Mouse (Mus musculus): ENCODE data around the gene Rhoh. TPM values are rescaled to one million over a fixed set of nuclear protein-coding genes. Genes with fewer than 3 reads are reported as not detected.

Rhoh gene
- 1 to 10 TPM in 1 of 2 experiments, under 1 TPM in 1; 0.57 to 4.5 TPM for total RNA-seq (2021)
- long read RNA-seq, experiment 1, transcript Rhoh-202 (3 exons, 2,265 nt) = major isoform, 5 of 5 reads
- long read RNA-seq, experiment 1, partial matches to known transcripts = 0 of 5 reads
- long read RNA-seq, experiment 1, other reads (novel, unspliced or antisense) = 0 of 5 reads
- long read RNA-seq, experiment 2, partial matches to known transcripts = 0 of 2 reads
- long read RNA-seq, experiment 2, other reads (novel, unspliced or antisense) = 0 of 2 reads

- DNase-seq = no peak
- intact Hi-C loops (cut with DNase I) = no loop called here
Observed at GRCm38 (mm10) chr5:65861154-65861944, at the start of gene Rhoh. Gene Rhoh (plus strand): TSS chr5:65861213.

DNA sequence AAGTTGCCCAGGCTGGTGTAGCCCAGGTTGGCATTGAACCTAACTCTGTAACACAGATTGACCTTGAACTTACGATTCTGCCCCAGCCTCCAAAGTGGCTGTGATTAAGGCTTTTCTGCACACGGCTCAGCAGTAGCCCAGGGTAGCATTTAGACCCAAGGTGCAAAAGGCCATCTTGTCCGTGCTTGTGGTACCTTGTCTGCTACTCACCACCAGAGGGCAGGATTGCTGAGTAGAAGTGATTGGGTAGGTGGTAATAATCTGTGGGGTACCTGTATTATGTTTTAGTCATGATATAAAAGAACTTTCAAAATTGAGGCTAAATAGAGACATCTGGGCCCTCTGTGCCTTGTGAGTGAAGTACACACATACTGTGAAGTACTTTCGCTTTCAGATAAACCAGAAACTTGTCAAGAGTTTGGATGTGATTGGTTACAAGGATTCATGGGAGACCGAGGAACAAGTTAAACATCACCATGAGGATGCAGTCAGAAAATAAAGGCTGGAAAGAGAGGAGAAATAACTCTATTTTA is 37.3 kb upstream of the Rhoh start:
- intact Hi-C loops (cut with DNase I) = loop anchor here (1.0 kb wide), 1 partner anchor 115 kb away; no protein-coding TSS in a partner anchor

GRCm38 (mm10) chr5:65826476-65826875 is 34.5 kb upstream of the Rhoh start:
- no peak for DNase-seq
- intact Hi-C loops (cut with DNase I) = no loop called here

More for the DNA sequence above, 37.3 kb upstream of the Rhoh start:
- DNase-seq = peak; percentile 13 to 52

GRCm38 (mm10) chr5:65827102-65827501 is 33.9 kb upstream of the Rhoh start:
- intact Hi-C loops (cut with DNase I) = no loop called here
- no peak for DNase-seq

- DNase-seq = no peak
- intact Hi-C loops (cut with DNase I) = no loop called here
Observed at GRCm38 (mm10) chr5:65828261-65828660, 32.8 kb upstream of the Rhoh start.

DNA sequence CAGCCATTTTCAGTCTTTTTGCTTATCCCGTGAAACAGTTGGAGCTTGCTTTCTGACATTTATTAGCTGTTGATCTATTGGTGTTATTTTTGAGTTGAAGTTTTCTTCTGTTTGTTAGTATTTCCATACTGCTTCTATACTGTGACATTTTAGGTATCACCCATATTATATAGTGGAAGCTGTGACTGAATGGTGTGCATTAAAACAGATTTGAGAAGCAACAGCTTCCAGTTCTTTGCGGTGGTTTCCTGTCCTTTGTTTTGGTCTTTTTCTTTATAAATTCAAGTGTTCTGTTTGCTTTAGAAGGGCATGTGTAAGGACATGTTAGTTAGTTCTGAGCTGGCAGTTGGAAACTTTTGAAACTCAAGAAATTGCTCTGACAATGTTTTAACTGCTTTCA is 32.0 kb upstream of the Rhoh start:
- intact Hi-C loops (cut with DNase I) = no loop called here

DNA sequence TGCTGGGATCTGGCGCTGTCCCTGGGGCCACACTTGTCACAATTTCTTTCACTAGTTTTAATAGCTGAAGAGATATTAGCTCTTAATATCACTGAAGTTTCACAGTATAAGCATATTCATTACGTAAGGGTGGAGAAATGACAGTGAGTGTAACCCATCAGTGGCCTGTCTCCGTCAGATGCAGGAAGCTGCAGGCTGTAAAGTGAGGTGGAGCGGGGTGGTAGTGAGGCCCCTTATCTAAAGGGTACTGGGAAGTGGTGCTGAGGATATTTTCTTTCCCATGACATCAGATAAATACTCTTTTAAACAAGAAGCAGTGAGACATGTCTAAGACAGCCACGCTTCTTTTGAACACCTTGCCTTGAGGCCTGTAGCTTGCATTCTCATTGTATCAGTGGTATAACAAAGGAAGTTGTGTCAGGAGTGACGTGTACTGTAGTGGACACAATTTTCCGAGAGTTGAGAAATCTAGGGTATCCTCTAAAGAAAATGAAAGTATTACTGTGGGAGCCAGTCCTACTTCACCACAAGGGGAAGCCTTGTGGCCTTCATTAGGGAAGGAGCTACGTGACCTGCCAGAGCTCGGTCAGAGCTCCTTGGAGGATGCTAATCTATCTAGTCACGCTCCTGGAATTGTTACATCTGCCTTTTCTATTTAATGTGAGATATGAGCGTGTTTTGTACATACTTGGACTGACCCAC is 28.9 kb upstream of the Rhoh start:
- DNase-seq = no peak
- intact Hi-C loops (cut with DNase I) = no loop called here

More for the DNA sequence above, 32.0 kb upstream of the Rhoh start:
- DNase-seq = no peak

DNA sequence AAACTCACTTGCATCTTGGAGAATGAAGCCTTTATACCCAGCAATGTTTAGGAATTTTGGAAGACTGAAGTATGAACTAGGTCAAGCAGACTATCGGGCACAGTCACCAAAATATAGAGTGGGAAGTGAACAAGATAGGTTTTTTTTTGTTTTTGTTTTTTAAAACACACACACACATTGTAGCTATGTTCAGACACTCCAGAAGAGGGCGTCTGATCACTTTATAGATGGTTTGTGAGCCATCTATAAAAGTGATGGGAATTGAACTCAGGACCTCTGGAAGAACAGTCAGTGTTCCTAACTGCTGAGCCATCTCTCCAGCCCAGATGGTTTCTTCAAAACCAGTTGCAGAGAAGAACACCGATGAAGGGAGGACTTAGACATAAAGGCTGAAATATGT is 27.9 kb upstream of the Rhoh start:
- intact Hi-C loops (cut with DNase I) = no loop called here
- no peak for DNase-seq

GRCm38 (mm10) chr5:65833766-65834498 is 27.1 kb upstream of the Rhoh start:
- DNase-seq = no peak

DNA sequence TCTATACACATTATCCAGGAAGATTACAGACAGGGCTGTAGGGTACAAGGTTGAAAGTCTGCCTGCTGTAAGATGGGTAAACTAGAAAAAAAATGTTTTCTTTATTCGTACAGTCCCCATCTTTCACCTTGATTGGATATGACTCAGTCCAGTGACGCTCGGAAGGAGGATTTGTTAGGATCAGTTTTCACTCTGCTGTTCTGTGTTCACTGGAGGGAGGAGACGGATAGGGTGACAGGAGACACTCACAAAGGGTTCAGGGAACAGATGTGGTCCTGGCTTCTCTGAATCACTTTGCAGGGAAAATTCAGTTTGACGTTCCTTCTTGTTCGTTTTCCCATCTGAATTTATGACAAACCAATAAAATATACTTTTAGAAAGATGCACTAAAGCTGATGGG is 23.0 kb upstream of the Rhoh start:
- intact Hi-C loops (cut with DNase I) = no loop called here
- no peak for DNase-seq

More at GRCm38 (mm10) chr5:65833766-65834498, 27.1 kb upstream of the Rhoh start:
- intact Hi-C loops (cut with DNase I) = no loop called here

- intact Hi-C loops (cut with DNase I) = no loop called here
- no peak for DNase-seq
Observed at GRCm38 (mm10) chr5:65842947-65843346, 18.1 kb upstream of the Rhoh start.

DNA sequence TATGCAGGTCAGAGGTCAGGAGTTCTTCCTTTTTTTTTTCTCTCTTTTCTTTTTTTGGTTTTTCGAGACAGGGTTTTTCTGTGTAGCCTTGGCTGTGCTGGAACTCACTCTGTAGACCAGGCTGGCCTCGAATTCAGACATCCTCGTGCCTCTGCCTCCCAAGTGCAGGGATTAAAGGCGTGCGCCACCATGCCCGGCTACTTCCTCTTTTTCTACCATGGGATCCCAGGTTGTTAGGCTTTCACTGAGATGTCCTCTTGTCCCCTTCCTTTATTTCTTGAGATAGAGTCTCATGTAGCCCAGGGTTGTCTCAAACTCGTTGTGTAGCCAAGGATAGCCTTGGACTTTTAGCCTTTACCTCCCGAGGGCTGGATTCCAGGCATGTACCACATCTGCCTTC is 14.5 kb upstream of the Rhoh start:
- intact Hi-C loops (cut with DNase I) = no loop called here

GRCm38 (mm10) chr5:65846958-65847357 is 14.1 kb upstream of the Rhoh start:
- intact Hi-C loops (cut with DNase I) = no loop called here
- DNase-seq = no peak

More for the DNA sequence above, 14.5 kb upstream of the Rhoh start:
- no peak for DNase-seq

DNA sequence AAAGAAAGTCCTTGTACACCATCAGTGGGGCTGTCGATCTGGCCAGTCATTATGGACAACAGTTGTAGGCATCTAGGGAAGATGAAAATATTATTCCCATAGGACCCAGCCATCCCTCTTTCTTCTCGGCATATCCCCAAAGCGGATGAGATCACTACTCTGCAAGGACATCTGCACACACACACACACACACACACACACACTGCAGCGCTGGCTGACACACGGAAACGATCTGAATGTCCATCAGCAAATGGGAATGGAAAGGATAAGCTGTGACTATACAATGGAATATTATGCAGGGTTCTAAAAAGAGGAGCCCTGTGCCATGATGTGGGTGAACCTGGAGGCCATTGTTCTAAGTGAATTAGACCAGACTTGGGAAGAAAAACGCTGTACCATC is 13.4 kb upstream of the Rhoh start:
- intact Hi-C loops (cut with DNase I) = no loop called here
- no peak for DNase-seq

- intact Hi-C loops (cut with DNase I) = no loop called here
- DNase-seq = no peak
Observed at GRCm38 (mm10) chr5:65850765-65851164, 10.2 kb upstream of the Rhoh start.

DNA sequence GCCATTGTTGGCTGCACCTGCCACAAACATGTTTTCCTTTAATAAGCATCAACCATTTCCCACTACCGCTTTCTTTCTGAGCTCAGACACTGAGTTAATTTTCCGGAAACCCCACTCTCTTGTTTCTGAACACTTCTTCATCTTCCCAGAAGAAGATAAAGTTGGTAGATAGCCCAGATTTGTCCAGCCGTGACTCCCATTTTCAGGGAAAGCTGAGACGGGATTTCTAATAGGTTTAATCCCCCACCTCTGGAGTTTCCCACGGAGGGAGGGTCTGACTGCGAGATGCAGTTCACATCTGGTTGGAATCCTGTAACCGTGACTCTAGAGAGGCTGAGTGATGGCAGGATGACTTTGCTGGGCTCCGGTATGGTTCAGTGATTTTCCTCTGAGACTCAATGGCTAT is 6.2 kb upstream of the Rhoh start:
- intact Hi-C loops (cut with DNase I) = no loop called here
- no peak for DNase-seq

GRCm38 (mm10) chr5:65855571-65855970 is 5.4 kb upstream of the Rhoh start:
- intact Hi-C loops (cut with DNase I) = no loop called here
- DNase-seq = no peak

DNA sequence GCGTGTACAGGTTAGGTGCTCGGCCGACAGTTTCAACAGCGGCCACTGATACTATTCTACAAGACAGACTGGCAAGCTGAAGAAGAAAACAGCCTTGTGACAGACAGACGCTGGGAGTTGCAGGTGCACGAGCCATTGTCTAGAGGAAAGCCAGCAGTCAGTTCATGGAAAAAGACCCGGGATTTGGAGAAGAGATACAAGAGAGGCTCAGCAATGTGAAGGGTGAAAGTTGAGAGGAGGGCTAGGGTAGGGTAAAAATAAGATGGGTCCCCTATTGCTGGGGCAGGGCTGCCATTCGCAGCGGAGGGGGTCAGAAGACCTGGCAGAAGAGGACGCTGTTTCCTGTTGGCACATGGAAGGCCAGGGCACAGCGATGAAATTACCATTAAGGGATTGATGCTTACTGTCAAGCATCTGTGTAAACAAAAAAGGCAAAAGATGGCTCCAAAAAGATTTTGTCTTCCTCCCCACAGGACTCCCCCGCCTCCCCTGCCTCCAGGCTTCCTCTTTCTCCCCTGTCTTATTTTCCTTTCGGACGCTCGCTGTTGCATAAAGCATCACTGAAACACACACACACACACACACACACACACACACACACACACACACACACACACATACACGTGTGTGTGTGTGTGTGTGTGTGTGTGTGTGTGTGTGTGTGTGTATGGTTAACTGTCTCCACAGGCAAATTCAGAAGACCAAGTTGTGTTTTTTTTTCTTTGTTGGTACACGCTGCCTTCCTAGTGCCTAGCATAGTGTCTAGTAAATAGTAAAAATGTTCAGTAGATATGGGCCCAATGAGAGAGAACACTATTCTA is 4.2 kb upstream of the Rhoh start:
- intact Hi-C loops (cut with DNase I) = no loop called here
- no peak for DNase-seq

GRCm38 (mm10) chr5:65857935-65858334 is 3.1 kb upstream of the Rhoh start:
- intact Hi-C loops (cut with DNase I) = no loop called here
- DNase-seq = no peak

DNA sequence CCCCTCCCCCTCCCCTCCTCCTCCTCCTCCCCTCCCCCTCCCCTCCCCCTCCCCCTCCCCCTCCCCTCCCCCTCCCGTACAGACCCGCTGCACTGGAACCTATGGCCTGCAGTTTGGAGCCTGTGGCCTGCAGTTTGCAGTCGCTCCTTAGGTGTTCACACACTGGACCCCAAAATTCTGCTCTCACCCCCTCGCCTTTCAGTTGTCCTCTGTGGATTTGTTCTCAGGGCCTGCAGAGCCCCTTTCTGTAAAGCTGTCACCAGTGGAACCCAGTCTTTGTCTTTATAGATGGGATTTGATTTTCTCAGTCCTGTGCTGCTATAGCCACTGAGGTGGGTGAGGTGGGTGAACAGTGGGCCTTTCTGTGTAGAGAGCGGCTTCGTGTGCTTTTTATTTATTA is 2.7 kb upstream of the Rhoh start:
- DNase-seq = no peak
- intact Hi-C loops (cut with DNase I) = no loop called here
